Mouse (Mus musculus) urinary bladder, postnatal 25 days (tissue): Measurements from ENCODE around the gene Lmx1a.

ENCODE experiments used
- DNase-seq: peaks from one replicate; pipeline ENCODE4 v3.0.0; 2022; ENCODE audit warnings: low spot score

Gene Lmx1a

DNA sequence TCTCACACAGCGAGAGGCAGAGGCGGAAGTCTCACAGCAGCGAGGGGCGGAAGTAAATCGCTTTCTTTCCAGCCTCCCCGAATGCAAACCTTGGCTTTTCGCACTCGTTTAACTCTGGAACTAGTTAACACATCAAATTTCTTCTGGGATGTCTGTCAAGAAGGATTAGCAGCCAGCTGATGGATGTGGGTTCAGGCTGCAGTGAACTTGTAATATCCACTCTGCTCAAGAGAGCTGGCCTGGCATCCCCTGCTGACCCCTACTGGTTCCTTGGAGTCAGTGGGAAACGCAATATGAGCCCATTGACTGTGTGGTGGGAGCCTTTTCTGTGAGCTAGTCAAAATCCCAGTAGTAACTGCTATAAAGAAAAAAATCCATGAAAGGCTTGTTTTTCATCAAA is 199.8 kb downstream of the Lmx1a start:
- no peak for DNase-seq

DNA sequence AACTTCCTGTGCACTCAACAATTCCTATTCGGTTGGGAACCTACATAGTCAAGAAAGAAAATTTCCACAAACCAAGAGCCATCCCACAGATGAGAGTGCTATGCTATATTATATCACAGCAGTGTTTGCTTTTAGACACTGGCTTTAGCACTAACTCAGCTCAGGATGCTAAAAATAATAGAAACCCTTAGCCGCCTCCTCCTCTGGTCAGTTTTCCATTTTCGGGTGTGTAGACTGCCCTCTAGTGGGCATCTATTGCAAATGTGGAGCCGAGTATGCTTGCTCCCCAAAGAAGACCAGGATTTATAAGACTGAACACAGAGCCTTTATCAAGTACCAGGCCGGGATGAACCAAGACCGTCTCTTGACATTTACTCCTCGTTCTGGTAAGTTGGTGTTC is 207.2 kb downstream of the Lmx1a start:
- no peak for DNase-seq
